Mouse (Mus musculus) myocyte (in vitro differentiated cells): ENCODE measurements around the gene Hoxb3.

Source experiments
- CEBPB ChIP-seq: IDR thresholded peaks from 2 replicates; pipeline ENCODE4 v1.6.1; 2011; ENCODE audit warnings: mild to moderate bottlenecking, moderate library complexity; ENCODE audit not compliant: poor library complexity, insufficient read depth, severe bottlenecking
- E2F4 ChIP-seq: IDR thresholded peaks from one replicate; pipeline ENCODE4 v1.6.1; 2011; ENCODE audit warnings: mild to moderate bottlenecking, control low read depth, moderate library complexity; ENCODE audit not compliant: insufficient read depth
- MAX ChIP-seq: IDR thresholded peaks from one replicate; pipeline ENCODE4 v1.6.1; 2011; ENCODE audit warnings: low read depth, mild to moderate bottlenecking, control low read depth
- MYOD1 ChIP-seq, 3 experiments: IDR thresholded peaks; one replicate each; pipeline ENCODE4 v1.6.1; 2011; ENCODE audit warnings: control low read depth in 2 of 3, low read depth in 2 of 3, mild to moderate bottlenecking in 2 of 3, moderate library complexity in 1 of 3; ENCODE audit not compliant: insufficient read length in 2 of 3, control insufficient read depth in 1 of 3
- MYOG ChIP-seq, 3 experiments: IDR thresholded peaks; one replicate each; pipeline ENCODE4 v1.6.1; 2011; ENCODE audit warnings: control low read depth in 2 of 3, low read depth in 2 of 3, mild to moderate bottlenecking in 2 of 3; ENCODE audit not compliant: insufficient read length in 2 of 3, control insufficient read depth in 1 of 3, insufficient read depth in 1 of 3
- POLR2A ChIP-seq: IDR thresholded peaks from one replicate; pipeline ENCODE4 v1.6.1; 2011; ENCODE audit warnings: low read depth, mild to moderate bottlenecking, control low read depth, moderate library complexity; ENCODE audit not compliant: insufficient read length
- POLR2AphosphoS2 ChIP-seq: IDR thresholded peaks from one replicate; pipeline ENCODE4 v1.6.1; 2011; ENCODE audit warnings: low read depth, control low read depth; ENCODE audit not compliant: insufficient read length
- REST ChIP-seq: IDR thresholded peaks from one replicate; pipeline ENCODE4 v1.6.1; 2011; ENCODE audit warnings: mild to moderate bottlenecking, control low read depth, moderate library complexity; ENCODE audit not compliant: insufficient read depth, insufficient read length
- TCF12 ChIP-seq: IDR thresholded peaks from one replicate; pipeline ENCODE4 v1.6.1; 2011; ENCODE audit warnings: mild to moderate bottlenecking, control low read depth; ENCODE audit not compliant: poor library complexity, insufficient read depth, severe bottlenecking
- TCF3 ChIP-seq: IDR thresholded peaks from one replicate; pipeline ENCODE4 v1.6.1; 2011; ENCODE audit warnings: low read depth, control low read depth; ENCODE audit not compliant: insufficient read length
- USF1 ChIP-seq: IDR thresholded peaks from one replicate; pipeline ENCODE4 v1.6.1; 2011; ENCODE audit warnings: low read depth, mild to moderate bottlenecking, control low read depth, moderate library complexity

GRCm38 (mm10) chr11:96313134-96313533 lies 10.0 kb upstream of the Hoxb3 start:
- TF ChIP-seq POLR2A (no peak), POLR2AphosphoS2 (no peak), TCF12 (no peak), E2F4 (no peak), MYOD1 (IDR thresholded peaks at IDR 0.05; ENCODE audit: control insufficient read depth in 1 of 3, insufficient read length in 2 of 3, low read depth in 2 of 3) (no peak), USF1 (no peak), MYOG (IDR thresholded peaks at IDR 0.05; ENCODE audit: control insufficient read depth in 1 of 3, insufficient read depth in 1 of 3, insufficient read length in 2 of 3, low read depth in 2 of 3) (no peak), CEBPB (no peak), MAX (no peak), REST (no peak), TCF3 (no peak)
